8 mouse cellular contexts compared by ENCODE assay signal in genomic region chr8:48842991-48843930, GRCm38 (mm10). TPM values are rescaled to one million over a fixed set of nuclear protein-coding genes. Genes with fewer than 3 reads are reported as not detected.
DNase-seq lines count a peak whose midpoint lies in the region; ATAC-seq lines count a peak whose summit lies in the region.

No protein-coding gene starts in this region.

- H3K4me3 ChIP-seq in neural tube, embryonic 13.5 days: peak overlapping the region; percentile 72

- DNase-seq in cerebellum, postnatal 14 days: peak; percentile 78
- DNase-seq in cerebellum, adult 8-10 months: no peak
- DNase-seq in embryo, embryonic 10 days (ENCODE audit: low spot score): peak; percentile 72
- DNase-seq in kidney, adult 11 months: peak; percentile 7
- DNase-seq in liver: peak; percentile 44
- peak; percentile 56 for DNase-seq in yolk sac, embryonic 10.5 days (ENCODE audit: low spot score)

- no peaks in the 10 kb centered on the region for H3K36me3 ChIP-seq in neural tube, embryonic 13.5 days

- peaks cover 43% of the 10 kb centered on the region for H3K27me3 ChIP-seq in neural tube, embryonic 13.5 days

- peaks cover 43% of the 10 kb centered on the region for H3K4me1 ChIP-seq in neural tube, embryonic 13.5 days (replicated peaks)

- H3K9me3 ChIP-seq in neural tube, embryonic 13.5 days: no peaks in the 10 kb centered on the region

- peak overlapping the region; percentile 95 for H3K4me2 ChIP-seq in neural tube, embryonic 13.5 days

- WGBS in neural tube, embryonic 13.5 days: under 1% methylated on average over 72 of the region's 93 CpGs

- peak overlapping the region; percentile 92 for H3K27ac ChIP-seq in neural tube, embryonic 13.5 days (replicated peaks)

- peak; percentile 64 for ATAC-seq in granulocyte monocyte progenitor cell, adult 5-6 weeks (replicated peaks; ENCODE audit: poor library complexity, severe bottlenecking)
- ATAC-seq in neural tube, embryonic 13.5 days (ENCODE audit: low read depth): peak; percentile 87

- peak overlapping the region; percentile 85 for H3K9ac ChIP-seq in neural tube, embryonic 13.5 days

RNA-seq across cellular contexts. Expression of gene Tenm3, which starts 0.5 kb away (rescaled TPM):
- total RNA-seq in granulocyte monocyte progenitor cell, adult 5-6 weeks (2014; fragmentation: Nextera tagmentation): not detected in 2 replicates
- not detected in 2 replicates for total RNA-seq in granulocyte monocyte progenitor cell, adult 5-6 weeks (2017)
- polyA plus RNA-seq in neural tube, embryonic 13.5 days (2015; fragmentation: Nextera tagmentation; extraction: Ambion mirVana): 40.7 and 47.0 TPM in 2 replicates
